Mouse (Mus musculus) erythroblast, embryonic 14.5 days (primary cell): Measurements from ENCODE around the gene Qdpr.

Source experiments
- GATA1 ChIP-seq: IDR thresholded peaks from 2 replicates; pipeline ENCODE4 v1.6.1; 2012; ENCODE audit warnings: low read length, inconsistent platforms, mixed read lengths
- TAL1 ChIP-seq: IDR thresholded peaks from 3 replicates; pipeline ENCODE4 v1.6.1; 2012; ENCODE audit warnings: low read length, inconsistent platforms, mixed read lengths

- no peak for TF ChIP-seq GATA1
- no peak for TF ChIP-seq TAL1
These were observed 46.4 kb upstream of the Qdpr start for GRCm38 (mm10) chr5:45496479-45496878.
